Mouse (Mus musculus): ENCODE measurements around the gene Ubl7. TPM values are rescaled to one million over a fixed set of nuclear protein-coding genes. Genes with fewer than 3 reads are reported as not detected.

Ubl7 gene
- total RNA-seq, 1 experiment from 2014 or later, result 25.7 TPM

DNA sequence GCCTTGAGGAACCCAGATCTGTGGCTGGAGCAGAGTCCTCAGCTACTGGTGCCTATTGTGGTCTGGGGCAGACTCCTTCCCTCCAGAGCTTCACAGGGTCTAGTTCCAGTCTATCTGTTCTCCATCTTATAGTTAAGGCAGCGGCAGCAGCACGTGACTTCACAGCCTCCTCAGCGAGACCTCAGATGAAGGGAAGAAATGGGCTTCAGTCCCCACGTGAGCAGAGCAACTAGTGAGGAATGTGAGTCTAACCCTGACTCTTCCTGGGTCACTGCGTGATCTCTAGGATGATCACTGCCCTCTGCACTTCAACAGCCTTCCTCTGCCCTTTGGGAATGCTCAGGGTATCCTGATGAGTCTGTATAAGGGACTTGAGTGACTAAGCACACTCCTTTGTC lies 53.2 kb downstream of the Ubl7 start:
- no peak for ATAC-seq (replicated peaks; ENCODE audit: low read depth, poor library complexity, severe bottlenecking)

DNA sequence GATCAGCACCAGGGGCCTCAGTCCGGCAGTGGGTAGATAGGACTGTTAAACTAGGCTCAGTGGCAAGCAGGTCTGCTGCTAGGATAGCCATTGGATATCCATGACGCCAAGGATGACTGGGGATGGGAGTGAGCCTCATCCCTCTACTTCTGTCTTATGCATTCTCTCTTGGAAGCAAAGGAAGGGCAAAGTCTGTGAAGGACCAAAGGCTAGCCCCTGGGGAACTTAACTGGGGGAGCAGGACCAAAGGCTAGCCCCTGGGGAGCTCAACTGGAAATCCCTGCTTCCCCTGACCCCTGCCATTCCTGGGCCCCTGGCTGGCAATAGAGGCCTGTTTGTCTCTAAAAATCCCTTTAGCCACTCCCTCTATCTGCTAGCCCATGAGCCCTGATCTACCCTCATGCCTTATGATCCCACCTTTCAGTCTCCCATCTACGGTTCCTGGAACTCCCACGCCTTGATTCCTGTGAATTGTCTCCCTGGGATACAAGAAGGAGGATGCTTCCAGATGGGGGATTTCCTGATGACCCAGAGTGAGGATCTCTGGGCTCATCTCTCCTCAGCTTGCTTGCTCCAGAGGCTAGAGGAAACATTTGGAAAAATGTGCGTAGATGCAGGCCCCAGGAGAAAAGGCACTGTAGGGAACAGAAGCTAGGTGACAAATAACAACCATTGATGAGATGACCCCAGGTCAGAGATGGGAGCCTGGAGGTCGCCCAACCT lies 53.9 kb downstream of the Ubl7 start:
- ATAC-seq (replicated peaks; ENCODE audit: low read depth, poor library complexity, severe bottlenecking), result no peak

DNA sequence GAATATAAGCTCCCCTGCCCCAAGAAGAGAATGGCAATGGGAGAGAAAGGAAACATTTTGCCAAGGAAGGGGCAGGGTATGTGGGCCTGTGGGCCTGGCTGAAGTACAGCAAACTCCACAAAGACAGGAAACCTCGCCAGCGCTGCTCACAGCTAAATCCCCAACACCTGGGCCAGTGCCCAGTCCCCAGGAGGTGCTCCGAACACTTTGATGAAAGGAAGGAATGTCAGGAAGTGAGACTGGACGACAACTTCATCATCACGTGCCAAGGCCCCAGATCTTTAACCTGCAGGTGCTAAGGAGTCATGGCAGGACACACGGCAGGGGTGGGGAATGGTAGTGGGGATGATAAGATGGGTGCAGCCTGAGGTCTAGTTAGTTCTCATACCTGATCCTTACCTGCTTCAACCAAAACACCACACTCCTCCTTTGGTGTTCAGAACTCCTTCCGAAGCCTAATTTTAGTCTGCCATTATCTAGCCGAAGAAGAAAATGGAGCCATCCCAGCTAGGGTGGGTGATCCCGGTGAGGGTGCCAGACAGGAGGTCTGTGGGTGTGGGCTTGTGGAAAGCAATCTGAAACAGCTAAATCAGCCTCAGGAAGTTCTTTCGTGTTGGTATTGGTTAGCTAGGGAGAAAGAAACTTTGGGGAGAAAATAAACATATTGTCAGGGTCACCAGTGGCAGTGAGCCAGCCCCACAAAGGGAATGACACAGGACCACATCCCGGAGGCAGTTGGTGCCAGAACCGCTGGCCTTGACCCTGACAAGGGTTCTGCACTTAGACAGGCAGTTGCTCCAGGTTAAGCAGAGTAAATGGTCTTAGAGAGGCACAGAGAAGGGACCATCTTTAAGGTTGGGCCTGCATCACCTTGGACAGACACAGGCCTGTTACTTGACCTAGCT lies 54.8 kb downstream of the Ubl7 start:
- no peak for ATAC-seq (replicated peaks; ENCODE audit: low read depth, poor library complexity, severe bottlenecking)

- ATAC-seq (replicated peaks; ENCODE audit: low read depth, poor library complexity, severe bottlenecking), result no peak
These were observed 56.6 kb downstream of the Ubl7 start for GRCm38 (mm10) chr9:57967237-57967960.

- ATAC-seq (replicated peaks; ENCODE audit: low read depth, poor library complexity, severe bottlenecking), result peak; percentile 53
These were observed 57.5 kb downstream of the Ubl7 start for GRCm38 (mm10) chr9:57968166-57968771.

DNA sequence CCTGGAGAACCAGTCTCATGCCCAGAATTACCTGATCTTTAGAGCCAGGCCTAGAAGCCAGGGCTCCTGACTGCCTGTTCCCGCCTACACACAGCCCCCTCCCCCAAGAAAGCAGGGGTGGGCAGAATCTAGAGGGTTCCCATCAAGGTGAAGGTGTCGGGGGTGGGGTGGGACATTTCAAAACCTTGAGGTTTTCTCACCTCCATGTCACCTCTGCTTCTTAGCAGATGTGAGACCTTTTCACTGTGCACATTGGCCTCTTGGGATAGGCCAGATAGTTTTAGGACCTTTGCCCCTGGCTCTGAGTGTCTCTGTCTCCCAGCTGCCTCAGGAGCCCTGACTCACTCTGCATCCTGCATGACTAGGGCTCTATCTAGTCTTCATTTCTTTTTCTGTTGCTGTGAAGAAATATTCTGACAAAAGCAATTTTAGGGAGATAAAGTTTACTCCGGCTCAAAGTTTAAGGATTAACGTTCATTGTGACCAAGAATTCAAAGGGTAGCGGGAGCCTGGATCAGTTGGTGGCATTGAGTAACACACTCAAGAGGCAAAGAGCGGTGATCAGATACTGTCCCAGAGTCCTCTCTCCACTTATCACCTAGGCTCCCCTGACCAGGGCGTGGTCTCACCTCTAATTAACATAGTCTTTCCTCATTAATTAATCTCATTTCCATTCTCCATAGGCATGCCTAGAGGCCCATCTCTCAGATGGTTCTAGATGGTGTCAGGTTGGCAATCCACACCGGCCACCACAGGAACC lies 58.2 kb downstream of the Ubl7 start:
- no peak for ATAC-seq (replicated peaks; ENCODE audit: low read depth, poor library complexity, severe bottlenecking)

- no peak for ATAC-seq (replicated peaks; ENCODE audit: low read depth, poor library complexity, severe bottlenecking)
These were observed 59.1 kb downstream of the Ubl7 start for GRCm38 (mm10) chr9:57969736-57970495.

GRCm38 (mm10) chr9:57971413-57971812 lies 60.6 kb downstream of the Ubl7 start:
- peak; percentile 49 for ATAC-seq (replicated peaks; ENCODE audit: low read depth, poor library complexity, severe bottlenecking)

DNA sequence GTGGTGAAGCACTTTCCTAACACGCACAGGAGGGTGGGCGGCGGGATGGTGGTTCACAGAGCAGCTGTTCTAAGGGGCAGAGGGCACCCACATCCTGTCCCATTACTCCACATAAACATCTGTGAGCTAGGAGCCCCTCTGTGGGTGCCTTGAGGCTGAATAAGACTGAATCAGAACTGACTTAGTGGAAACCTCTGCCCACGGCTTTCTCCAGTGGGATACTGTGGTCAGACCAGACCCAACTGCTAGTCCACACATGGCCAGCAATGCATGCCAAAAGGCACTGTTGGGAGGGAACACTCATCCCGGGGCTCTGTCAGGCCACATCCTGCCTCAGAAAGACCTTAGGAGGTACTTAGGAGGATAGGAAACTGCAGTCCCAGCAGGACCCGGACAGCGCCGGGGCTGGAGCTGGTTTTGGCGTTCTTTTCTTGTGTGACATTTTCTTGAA lies 61.4 kb downstream of the Ubl7 start:
- no peak for ATAC-seq (replicated peaks; ENCODE audit: low read depth, poor library complexity, severe bottlenecking)

DNA sequence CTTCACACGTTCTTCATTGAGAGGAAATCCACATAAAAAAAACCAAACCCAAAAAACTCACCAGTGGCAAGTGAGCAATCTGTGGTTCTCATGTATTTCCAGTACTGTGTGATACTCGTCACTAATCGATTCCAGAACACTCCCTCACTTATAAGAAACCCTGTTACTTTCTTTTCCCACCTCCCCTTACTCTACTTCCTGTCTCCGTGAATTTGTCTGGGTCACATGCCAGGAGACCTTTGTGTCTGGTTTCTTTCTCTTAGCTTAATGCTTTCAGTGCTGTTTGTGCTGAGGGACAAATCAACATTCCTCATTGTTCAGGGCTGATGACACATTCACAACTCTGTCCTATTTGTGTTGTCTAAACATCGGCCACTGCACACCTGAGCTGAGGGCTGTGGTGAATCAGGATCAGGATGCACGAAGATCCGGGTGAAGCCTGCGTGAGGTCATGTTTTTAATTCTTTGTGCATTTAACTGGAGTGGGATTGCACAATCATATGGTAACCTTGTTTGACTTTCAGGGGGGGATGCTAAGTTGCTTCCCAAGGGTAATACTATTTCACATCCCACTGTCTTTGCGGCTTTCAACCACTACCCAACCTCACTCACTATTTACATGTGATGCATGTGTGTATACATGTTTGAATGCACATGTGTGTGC lies 62.1 kb downstream of the Ubl7 start:
- ATAC-seq (replicated peaks; ENCODE audit: low read depth, poor library complexity, severe bottlenecking), result no peak

DNA sequence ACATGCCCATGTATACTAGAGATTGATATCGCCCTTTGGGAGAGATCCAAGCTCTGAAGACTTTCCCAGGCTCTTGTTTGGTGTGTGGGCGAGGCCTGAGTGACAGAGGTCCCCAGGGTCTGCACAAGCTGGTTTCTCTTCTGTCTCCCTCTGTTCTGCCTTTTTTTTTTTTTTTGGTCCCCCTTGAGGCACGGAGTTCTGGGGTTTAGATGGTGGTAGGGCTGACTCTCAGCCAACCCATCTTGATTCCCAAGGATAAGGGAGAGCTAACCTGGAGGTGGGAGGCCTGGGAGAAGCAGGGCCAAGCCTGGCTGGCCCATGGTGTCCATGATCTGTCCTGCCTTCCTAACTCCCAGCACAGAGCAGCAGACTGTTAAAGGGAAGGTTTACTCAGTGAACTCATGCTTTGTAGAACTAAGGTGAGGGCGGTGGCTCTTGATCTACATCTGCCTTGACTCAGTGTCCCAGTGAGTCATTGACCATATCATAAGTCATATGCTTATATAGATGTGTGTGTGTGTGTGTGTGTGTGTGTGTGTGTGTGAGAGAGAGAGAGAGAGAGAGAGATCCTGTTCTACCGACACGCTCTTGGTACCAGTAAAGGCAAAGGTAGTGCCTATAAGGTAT lies 62.8 kb downstream of the Ubl7 start:
- ATAC-seq (replicated peaks; ENCODE audit: low read depth, poor library complexity, severe bottlenecking), result no peak

- 0 out of 2 replicates have a peak, but pooled peaks have one; percentile 29 for ATAC-seq (replicated peaks; ENCODE audit: low read depth, poor library complexity, severe bottlenecking)
These were observed 63.4 kb downstream of the Ubl7 start for GRCm38 (mm10) chr9:57974221-57974620.

DNA sequence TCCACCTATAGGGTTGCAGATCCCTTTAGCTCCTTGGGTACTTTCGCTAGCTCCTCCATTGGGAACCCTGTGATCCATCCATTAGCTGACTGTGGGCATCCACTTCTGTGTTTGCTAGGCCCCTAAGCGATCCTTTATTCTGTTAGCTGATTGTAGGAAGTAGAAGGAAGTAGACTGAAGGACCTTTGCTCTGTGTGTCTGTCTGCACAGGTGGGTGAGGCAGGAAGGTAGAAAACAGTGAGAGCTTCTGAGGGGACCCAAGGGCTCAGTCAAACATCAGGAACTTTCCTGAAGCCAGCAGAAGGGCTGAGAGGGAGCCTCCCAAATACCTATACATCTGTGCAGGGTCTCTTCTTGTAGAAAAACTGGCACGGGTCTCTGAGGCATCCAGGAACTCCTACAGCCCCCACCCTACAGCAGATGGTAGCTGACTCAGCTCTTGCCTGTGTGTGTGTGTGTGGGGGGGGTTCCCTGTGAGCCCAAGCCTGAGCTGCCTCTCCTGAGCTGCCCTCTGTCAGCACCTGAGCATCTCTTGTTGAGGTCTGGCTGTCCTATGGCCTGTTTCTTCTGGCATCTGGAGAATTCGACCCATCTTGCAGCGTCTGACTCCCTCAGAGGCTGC lies 64.5 kb downstream of the Ubl7 start:
- no peak for ATAC-seq (replicated peaks; ENCODE audit: low read depth, poor library complexity, severe bottlenecking)

DNA sequence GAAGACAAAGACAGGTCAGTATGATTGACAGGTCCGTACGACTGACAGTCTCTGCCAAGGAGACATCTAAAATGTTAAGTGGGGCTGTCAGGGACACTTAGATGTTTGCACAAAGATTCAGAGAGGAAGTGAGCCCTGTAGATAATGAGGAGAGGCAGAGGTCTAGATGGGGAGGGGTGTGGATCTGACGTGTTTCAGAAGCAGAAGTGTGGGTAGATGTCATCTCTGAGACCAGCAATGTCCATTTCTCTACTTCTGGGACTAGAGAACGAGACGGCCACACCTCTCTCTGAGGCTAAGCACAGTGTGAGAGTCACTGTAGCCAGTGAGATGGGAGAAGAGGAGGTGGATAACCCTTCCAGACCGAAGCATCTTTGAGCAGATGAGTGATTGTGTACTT lies 67.2 kb downstream of the Ubl7 start:
- ATAC-seq (replicated peaks; ENCODE audit: low read depth, poor library complexity, severe bottlenecking), result peak; percentile 64

- ATAC-seq (replicated peaks; ENCODE audit: low read depth, poor library complexity, severe bottlenecking), result no peak
These were observed 68.1 kb downstream of the Ubl7 start for GRCm38 (mm10) chr9:57978858-57979257.
